Mouse (Mus musculus): ENCODE results near the gene Nfkbib.

DNA sequence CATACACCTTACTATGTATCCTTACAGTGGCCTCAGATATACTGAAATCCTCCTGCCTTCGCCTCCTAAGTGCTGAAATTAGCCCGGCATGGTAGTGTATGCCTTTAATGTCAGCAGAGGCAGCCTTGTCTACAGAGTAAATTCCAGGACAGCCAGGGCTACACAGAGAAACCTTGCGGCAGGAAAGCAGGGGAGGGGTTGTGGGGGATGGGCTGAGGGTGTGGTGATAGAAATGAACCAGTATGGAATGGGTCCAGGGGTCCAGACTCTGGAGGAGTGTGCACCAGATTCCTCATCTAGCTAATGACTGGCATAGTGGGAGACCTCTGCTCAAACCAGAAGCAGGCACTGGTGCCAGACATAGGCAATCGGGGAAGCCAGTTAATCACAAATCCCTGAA is 48.2 kb downstream of the Nfkbib start:
- TF ChIP-seq CTCF (IDR thresholded peaks at IDR 0.05; ENCODE audit: extremely low read depth, insufficient read depth, low read length) = no peak
- no peak for TF ChIP-seq POLR2A (IDR thresholded peaks at IDR 0.05; ENCODE audit: extremely low read depth, insufficient read depth, low read length)

Data from cortical plate, adult 2 months (tissue).